Mouse (Mus musculus): ENCODE measurements around the gene Cst8. TPM values are rescaled to one million over a fixed set of nuclear protein-coding genes. Genes with fewer than 3 reads are reported as not detected.
"Not testable (repeated sequence)": the region's sequence is repeated elsewhere in the genome, so short reads cannot be mapped to it uniquely, and the experiment has no call there.

Cst8 gene
- total RNA-seq (2021), result not detected
- long read RNA-seq, experiment 1, result 0 reads
- long read RNA-seq, experiment 2, result 0 reads

GRCm38 (mm10) chr2:148798485-148798884 lies at the start of gene Cst8:
Gene Cst8, plus strand, starts transcription at chr2:148798785.
- no peak for DNase-seq

- DNase-seq, result no peak
Measured at GRCm38 (mm10) chr2:148750058-148750457, 48.5 kb upstream of the Cst8 start, which contains the start of gene Cstl1. Gene Cstl1, plus strand, starts transcription at chr2:148750358.

- DNase-seq, result peak; percentile 56
Measured at GRCm38 (mm10) chr2:148751893-148752813, 46.4 kb upstream of the Cst8 start.

GRCm38 (mm10) chr2:148754310-148754846 lies 44.2 kb upstream of the Cst8 start:
- no peak for DNase-seq

GRCm38 (mm10) chr2:148763648-148764388 lies 34.8 kb upstream of the Cst8 start:
- DNase-seq, result no peak

GRCm38 (mm10) chr2:148771397-148771796 lies 27.2 kb upstream of the Cst8 start, which contains the start of gene Cst11:
Gene Cst11, minus strand, starts transcription at chr2:148771497.
- not testable (repeated sequence) for DNase-seq

GRCm38 (mm10) chr2:148781709-148782108 lies 16.9 kb upstream of the Cst8 start, which contains the start of gene 8030411F24Rik:
Gene 8030411F24Rik, plus strand, starts transcription at chr2:148782009.
- DNase-seq, result no peak

GRCm38 (mm10) chr2:148789142-148789541 lies 9.4 kb upstream of the Cst8 start, which contains the start of gene Cst12:
Gene Cst12, plus strand, starts transcription at chr2:148789361.
- no peak for DNase-seq

- DNase-seq, result no peak
Measured at GRCm38 (mm10) chr2:148801491-148801921, 2.9 kb downstream of the Cst8 start.

GRCm38 (mm10) chr2:148806696-148807095 lies 8.1 kb downstream of the Cst8 start:
- no peak for DNase-seq

GRCm38 (mm10) chr2:148819909-148820308 lies 21.3 kb downstream of the Cst8 start, which contains the start of gene Cst13:
Gene Cst13, plus strand, starts transcription at chr2:148820081.
- no peak for DNase-seq

GRCm38 (mm10) chr2:148825986-148826385 lies 27.4 kb downstream of the Cst8 start:
- no peak for DNase-seq

- no peak for DNase-seq
Measured at GRCm38 (mm10) chr2:148834912-148835311, 36.3 kb downstream of the Cst8 start, which contains the start of gene Cst9. Gene Cst9, plus strand, starts transcription at chr2:148835147.

GRCm38 (mm10) chr2:148838075-148838777 lies 39.6 kb downstream of the Cst8 start:
- DNase-seq, result no peak

- no peak for DNase-seq
Measured at GRCm38 (mm10) chr2:148839224-148839623, 40.6 kb downstream of the Cst8 start.

- peak; percentile 60 for DNase-seq
Measured at GRCm38 (mm10) chr2:148851116-148851906, 52.7 kb downstream of the Cst8 start.

All from gastrocnemius, postnatal 10 days (tissue).